Mouse (Mus musculus) ES-Bruce4 (cell line): ENCODE measurements around the gene Olfr648. TPM values are rescaled to one million over a fixed set of nuclear protein-coding genes. Genes with fewer than 3 reads are reported as not detected.

Source experiments
- H3K27ac ChIP-seq: 2 replicates; pipeline ENCODE4 v1.5.1; 2012; ENCODE audit warnings: low read length, inconsistent platforms; ENCODE audit not compliant: insufficient read depth
- H3K27me3 ChIP-seq: 2 replicates; pipeline ENCODE4 v1.6.1; 2012; ENCODE audit warnings: mild to moderate bottlenecking, low read length, inconsistent platforms; ENCODE audit not compliant: control insufficient read depth, poor library complexity, insufficient read depth, severe bottlenecking
- H3K36me3 ChIP-seq: 2 replicates; pipeline ENCODE4 v1.6.1; 2012; ENCODE audit warnings: inconsistent platforms, mild to moderate bottlenecking, low read length, moderate library complexity; ENCODE audit not compliant: control insufficient read depth, poor library complexity, insufficient read depth, severe bottlenecking
- H3K4me1 ChIP-seq: one replicate; pipeline ENCODE4 v1.8.1; 2011; ENCODE audit warnings: low read length; ENCODE audit not compliant: control insufficient read depth, insufficient read depth
- H3K4me3 ChIP-seq: 2 replicates; pipeline ENCODE4 v1.5.1; 2011; ENCODE audit warnings: low read depth, mild to moderate bottlenecking, low read length
- H3K9ac ChIP-seq: 2 replicates; pipeline ENCODE4 v1.6.1; 2012; ENCODE audit warnings: low read depth, mild to moderate bottlenecking, inconsistent platforms; ENCODE audit not compliant: poor library complexity, severe bottlenecking
- H3K9me3 ChIP-seq: replicated peaks from 2 replicates; pipeline ENCODE4 v1.6.1; 2012; ENCODE audit warnings: mild to moderate bottlenecking, low read length, inconsistent platforms; ENCODE audit not compliant: control insufficient read depth, poor library complexity, insufficient read depth, severe bottlenecking
- CTCF ChIP-seq: IDR thresholded peaks from one replicate; pipeline ENCODE4 v1.8.1; 2011; ENCODE audit warnings: low read depth, low read length
- EP300 ChIP-seq: IDR thresholded peaks from 2 replicates; pipeline ENCODE4 v1.6.1; 2011; ENCODE audit warnings: low read depth, low read length; ENCODE audit not compliant: insufficient read depth
- POLR2A ChIP-seq: IDR thresholded peaks from one replicate; pipeline ENCODE4 v1.8.1; 2011; ENCODE audit warnings: low read length; ENCODE audit not compliant: insufficient read depth
- polyA plus RNA-seq: library from polyadenylated mRNA; stranded (reverse); fragments of >200 nt; gene quantifications from 2 replicates; pipeline ENCODE4 v1.2.4, GENCODE M21; 2011; ENCODE audit warnings: low read depth; ENCODE audit not compliant: missing spikeins, insufficient read depth, insufficient read length

Gene Olfr648
- not detected in 2 replicates for polyA plus RNA-seq

GRCm38 (mm10) chr7:104183292-104183691 lies at the start of gene Olfr648:
Gene Olfr648 (minus strand): TSS chr7:104183392.
- TF ChIP-seq CTCF = no peak
- TF ChIP-seq EP300 = no peak
- no peak for TF ChIP-seq POLR2A

GRCm38 (mm10) chr7:104231203-104231602 lies 48.0 kb upstream of the Olfr648 start:
- Histone ChIP-seq H3K4me3 (no peak overlapping the region), H3K9ac (no peak overlapping the region), H3K27ac (no peak overlapping the region), H3K36me3 (peaks cover 68% of the 10 kb centered on the region), H3K9me3 (no peaks in the 10 kb centered on the region), H3K4me1 (no peaks in the 10 kb centered on the region), H3K27me3 (no peaks in the 10 kb centered on the region)
- TF ChIP-seq CTCF (peak; percentile 71), EP300 (no peak)

More at GRCm38 (mm10) chr7:104183292-104183691, at the start of gene Olfr648:
- no peak within 1 kb of the TSS for H3K27ac ChIP-seq
- no peaks in the 10 kb centered on the region for H3K36me3 ChIP-seq
- no peaks in the 10 kb centered on the region; the same call in 1 of the 2 replicates for H3K9me3 ChIP-seq
- no peaks in the 10 kb centered on the region for H3K27me3 ChIP-seq
- no peaks in the 10 kb centered on the region for H3K4me1 ChIP-seq
- H3K4me3 ChIP-seq = no peak within 1 kb of the TSS
- no peak within 1 kb of the TSS for H3K9ac ChIP-seq

GRCm38 (mm10) chr7:104218701-104219569 lies 35.7 kb upstream of the Olfr648 start, which contains the start of gene Trim6:
Gene Trim6 (plus strand): TSS chr7:104218793.
- H3K36me3 ChIP-seq = peaks cover 13% of the 10 kb centered on the region
- H3K4me1 ChIP-seq = peaks cover 2% of the 10 kb centered on the region
- H3K9me3 ChIP-seq = no peaks in the 10 kb centered on the region
- H3K4me3 ChIP-seq = peak within 1 kb of the TSS; percentile 94
- H3K9ac ChIP-seq = peak within 1 kb of the TSS; percentile 75
- H3K27me3 ChIP-seq = no peaks in the 10 kb centered on the region
- H3K27ac ChIP-seq = peak within 1 kb of the TSS; percentile 97
- peak; percentile 85 for TF ChIP-seq EP300
- TF ChIP-seq CTCF = no peak
- peak; percentile 97 for TF ChIP-seq POLR2A

GRCm38 (mm10) chr7:104217881-104218280 lies 34.7 kb upstream of the Olfr648 start:
- Histone ChIP-seq H3K4me1 (peaks cover 2% of the 10 kb centered on the region), H3K27ac (peak overlapping the region; percentile 94), H3K9ac (no peak overlapping the region), H3K36me3 (peaks cover 10% of the 10 kb centered on the region), H3K27me3 (no peaks in the 10 kb centered on the region), H3K4me3 (no peak overlapping the region), H3K9me3 (no peaks in the 10 kb centered on the region)
- peak; percentile 59; the same call in 1 of the 2 replicates for TF ChIP-seq EP300
- no peak for TF ChIP-seq CTCF
- TF ChIP-seq POLR2A = no peak

GRCm38 (mm10) chr7:104216011-104216535 lies 32.9 kb upstream of the Olfr648 start:
- Histone ChIP-seq H3K4me3 (no peak overlapping the region), H3K27me3 (no peaks in the 10 kb centered on the region), H3K9ac (no peak overlapping the region), H3K36me3 (peaks cover 2% of the 10 kb centered on the region), H3K9me3 (no peaks in the 10 kb centered on the region), H3K27ac (peak overlapping the region; percentile 49), H3K4me1 (peaks cover 4% of the 10 kb centered on the region)
- no peak for TF ChIP-seq POLR2A
- no peak for TF ChIP-seq EP300
- TF ChIP-seq CTCF = no peak

- Histone ChIP-seq H3K4me1 (no peaks in the 10 kb centered on the region), H3K36me3 (no peaks in the 10 kb centered on the region), H3K9ac (no peak overlapping the region), H3K27ac (no peak overlapping the region), H3K4me3 (no peak overlapping the region), H3K9me3 (no peaks in the 10 kb centered on the region), H3K27me3 (no peaks in the 10 kb centered on the region)
- no peak for TF ChIP-seq POLR2A
Observed at GRCm38 (mm10) chr7:104206197-104206596, 23.0 kb upstream of the Olfr648 start.
